17 mouse cellular contexts compared by ENCODE assay signal in the genomic region with DNA sequence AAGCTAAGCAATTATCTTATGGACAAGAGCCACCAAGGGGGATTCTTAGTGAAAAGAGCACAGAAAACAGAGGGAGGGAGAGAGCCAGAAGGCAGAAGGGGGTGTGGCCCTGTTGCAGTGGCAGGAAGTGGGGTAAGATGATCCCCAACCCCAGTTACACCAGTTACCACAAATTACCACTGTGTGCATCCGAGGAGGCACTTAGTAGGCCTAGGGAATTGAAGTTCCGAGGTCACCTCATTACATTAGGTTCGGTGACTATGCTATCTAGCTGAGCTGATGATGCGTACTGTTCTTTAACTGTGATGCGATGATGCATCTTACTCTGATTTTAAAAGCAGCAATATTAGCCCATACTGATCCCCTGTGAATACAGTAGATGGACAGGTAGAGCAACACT. TPM values are rescaled to one million over a fixed set of nuclear protein-coding genes. Genes with fewer than 3 reads are reported as not detected.
DNase-seq lines count a peak whose midpoint lies in the region; ATAC-seq and TF ChIP-seq lines count a peak whose summit lies in the region.
"Had no signal": no experiment of that assay in that cellular context is flagged by ENCODE, and none has a peak within 500 bp of the region (broad histone marks: within the 10 kb centered on the region; RNA-seq: fewer than 3 reads in every experiment).

No protein-coding gene starts in this region.

- peak overlapping the region; percentile 60 for H3K27ac ChIP-seq in liver, adult 2 months (replicated peaks; ENCODE audit: insufficient read depth, low read depth, low read length)
- H3K27ac ChIP-seq in liver, embryonic 11.5 days (ENCODE audit: low read depth, low read length) = no peak overlapping the region
- no peak overlapping the region for H3K27ac ChIP-seq in forebrain, embryonic 16.5 days (ENCODE audit: low read length)
- peak overlapping the region; percentile 78 for H3K27ac ChIP-seq in liver, embryonic 16.5 days (ENCODE audit: low read length)
- no peak overlapping the region for H3K27ac ChIP-seq in midbrain, embryonic 16.5 days (ENCODE audit: low read length)
- H3K27ac ChIP-seq: heart, adult 2 months had no signal

- H3K36me3 ChIP-seq in liver, adult 2 months (ENCODE audit: control insufficient read depth, insufficient read depth, low read length) = peaks cover 13% of the 10 kb centered on the region; the same call in 1 of the 2 replicates
- H3K36me3 ChIP-seq in liver, embryonic 11.5 days (ENCODE audit: control insufficient read depth, insufficient read depth, low read length) = peaks cover 32% of the 10 kb centered on the region
- peaks cover 22% of the 10 kb centered on the region for H3K36me3 ChIP-seq in forebrain, embryonic 16.5 days (ENCODE audit: control insufficient read depth, insufficient read depth)
- peaks cover 44% of the 10 kb centered on the region for H3K36me3 ChIP-seq in liver, embryonic 16.5 days (ENCODE audit: control insufficient read depth, insufficient read depth)
- peaks cover 23% of the 10 kb centered on the region for H3K36me3 ChIP-seq in midbrain, embryonic 16.5 days (ENCODE audit: control insufficient read depth, insufficient read depth, low read length)

- peaks cover 12% of the 10 kb centered on the region for H3K79me2 ChIP-seq in liver, adult 2 months (ENCODE audit: control insufficient read depth, insufficient read depth, low read length)

- H3K4me1 ChIP-seq in liver, adult 2 months (ENCODE audit: control insufficient read depth, insufficient read depth, low read length) = peaks cover 43% of the 10 kb centered on the region
- peaks cover 33% of the 10 kb centered on the region for H3K4me1 ChIP-seq in liver, embryonic 11.5 days (replicated peaks; ENCODE audit: control insufficient read depth, insufficient read depth, low read length)
- H3K4me1 ChIP-seq in forebrain, embryonic 16.5 days (replicated peaks; ENCODE audit: control insufficient read depth, insufficient read depth, low read length) = peaks cover 55% of the 10 kb centered on the region
- peaks cover 50% of the 10 kb centered on the region for H3K4me1 ChIP-seq in liver, embryonic 16.5 days (ENCODE audit: control insufficient read depth, low read depth, low read length)
- H3K4me1 ChIP-seq in midbrain, embryonic 16.5 days (ENCODE audit: control insufficient read depth, insufficient read depth, low read length) = peaks cover 40% of the 10 kb centered on the region

- ATAC-seq in liver, embryonic 11.5 days (replicated peaks; ENCODE audit: low FRiP score) = no peak
- ATAC-seq in forebrain, embryonic 16.5 days = no peak
- ATAC-seq in liver, embryonic 16.5 days (ENCODE audit: low read depth) = no peak
- no peak for ATAC-seq in midbrain, embryonic 16.5 days
- ATAC-seq: CD4-positive, CD25-positive, alpha-beta regulatory T cell, adult 4 months had no signal

- no peak overlapping the region for H3K4me2 ChIP-seq in liver, embryonic 11.5 days
- H3K4me2 ChIP-seq in forebrain, embryonic 16.5 days (ENCODE audit: low read length) = peak overlapping the region; percentile 61
- H3K4me2 ChIP-seq in liver, embryonic 16.5 days (ENCODE audit: low read depth, low read length) = no peak overlapping the region
- H3K4me2 ChIP-seq in midbrain, embryonic 16.5 days (ENCODE audit: low read length) = peak overlapping the region; percentile 40

- no peak for TF ChIP-seq CTCF in liver, adult 2 months (IDR thresholded peaks at IDR 0.05; ENCODE audit: low read depth, low read length)

- WGBS in liver, adult 2 months = 83% methylated on average over 5 of the region's 5 CpGs
- WGBS in liver, embryonic 11.5 days = 84% methylated on average over 5 of the region's 5 CpGs
- 91% methylated on average over 5 of the region's 5 CpGs for WGBS in forebrain, embryonic 16.5 days
- 72% methylated on average over 5 of the region's 5 CpGs for WGBS in liver, embryonic 16.5 days (ENCODE audit: insufficient replicate concordance)
- 95% methylated on average over 5 of the region's 5 CpGs for WGBS in midbrain, embryonic 16.5 days

- TF ChIP-seq POLR2A in liver, adult 2 months (IDR thresholded peaks at IDR 0.05; ENCODE audit: extremely low read depth, insufficient read depth, low read length) = no peak

- no peaks in the 10 kb centered on the region for H3K27me3 ChIP-seq in liver, adult 2 months (ENCODE audit: control insufficient read depth, insufficient read depth, low read length)
- no peaks in the 10 kb centered on the region for H3K27me3 ChIP-seq in liver, embryonic 11.5 days (replicated peaks; ENCODE audit: control insufficient read depth, insufficient read depth, low read length)
- H3K27me3 ChIP-seq in forebrain, embryonic 16.5 days (replicated peaks; ENCODE audit: control insufficient read depth, insufficient read depth, low read length) = no peaks in the 10 kb centered on the region
- no peaks in the 10 kb centered on the region for H3K27me3 ChIP-seq in liver, embryonic 16.5 days (ENCODE audit: control insufficient read depth, insufficient read depth, low read depth, low read length)
- no peaks in the 10 kb centered on the region for H3K27me3 ChIP-seq in midbrain, embryonic 16.5 days (ENCODE audit: control insufficient read depth, insufficient read depth, low read depth, low read length)

- H3K9me3 ChIP-seq in liver, embryonic 11.5 days (ENCODE audit: control insufficient read depth, low read length) = no peaks in the 10 kb centered on the region
- H3K9me3 ChIP-seq in forebrain, embryonic 16.5 days (ENCODE audit: control insufficient read depth, low read length) = no peaks in the 10 kb centered on the region
- H3K9me3 ChIP-seq in liver, embryonic 16.5 days (replicated peaks; ENCODE audit: control insufficient read depth, low read length) = no peaks in the 10 kb centered on the region
- no peaks in the 10 kb centered on the region for H3K9me3 ChIP-seq in midbrain, embryonic 16.5 days (replicated peaks; ENCODE audit: control insufficient read depth, low read length, poor library complexity, severe bottlenecking)

- H3K4me3 ChIP-seq in liver, adult 2 months (ENCODE audit: insufficient read depth, low read depth, low read length) = no peak overlapping the region
- H3K4me3 ChIP-seq in liver, embryonic 11.5 days (ENCODE audit: low read depth, low read length) = no peak overlapping the region
- H3K4me3 ChIP-seq in forebrain, embryonic 16.5 days (replicated peaks; ENCODE audit: low read length) = peak overlapping the region; percentile 31
- H3K4me3 ChIP-seq in liver, embryonic 16.5 days (ENCODE audit: low read depth, low read length) = no peak overlapping the region
- H3K4me3 ChIP-seq in midbrain, embryonic 16.5 days (ENCODE audit: low read depth, low read length) = no peak overlapping the region
- H3K4me3 ChIP-seq: heart, adult 2 months had no signal

- no peak overlapping the region for H3K9ac ChIP-seq in liver, adult 2 months (ENCODE audit: low read depth, low read length)
- H3K9ac ChIP-seq in liver, embryonic 11.5 days (ENCODE audit: low read depth, low read length) = no peak overlapping the region
- H3K9ac ChIP-seq in forebrain, embryonic 16.5 days (replicated peaks; ENCODE audit: low read depth, low read length) = no peak overlapping the region
- H3K9ac ChIP-seq in liver, embryonic 16.5 days (ENCODE audit: low read depth, low read length) = no peak overlapping the region; the same call in 1 of the 2 replicates
- no peak overlapping the region for H3K9ac ChIP-seq in midbrain, embryonic 16.5 days (ENCODE audit: low read depth, low read length)

- no peak for DNase-seq in liver, adult 2 months (ENCODE audit: extremely low read depth, low read depth, low spot score)
- no peak for DNase-seq in liver, embryonic 11.5 days (ENCODE audit: low spot score)
- no peak for DNase-seq in lung, postnatal 25 days (ENCODE audit: low spot score)
- no peak for DNase-seq in testis, postnatal 10 days (ENCODE audit: low spot score)
- DNase-seq in testis, postnatal 14 days (ENCODE audit: low spot score) = no peak
- DNase-seq: cerebellum, adult 9-11 months; embryo, embryonic 11 days; gastrocnemius, postnatal 10 days; heart, adult 2 months; kidney, adult 8-10 months; kidney, postnatal 4 days; lung, postnatal 36 days; thymus, postnatal 4 days had no signal

RNA-seq across cellular contexts. Expression of a gene that starts 4.2 kb away (rescaled TPM):
- total RNA-seq in liver, adult 2 months (2014; rRNA removed) = 30.8 and 34.8 TPM in 2 replicates
- 29.0 and 30.2 TPM in 2 replicates for polyA plus RNA-seq in liver, adult 2 months (2012; rRNA removed)
- polyA plus RNA-seq in liver, embryonic 11.5 days (2014; fragmentation: Nextera tagmentation; extraction: Ambion mirVana) = 47.6 and 50.4 TPM in 2 replicates
- 60.1 and 72.9 TPM in 2 replicates for polyA plus RNA-seq in forebrain, embryonic 16.5 days (2015; fragmentation: Nextera tagmentation; extraction: Ambion mirVana)
- 29.4 and 34.5 TPM in 2 replicates for polyA plus RNA-seq in liver, embryonic 16.5 days (2015; fragmentation: Nextera tagmentation; extraction: Ambion mirVana)
- 44.5 and 55.2 TPM in 2 replicates for polyA plus RNA-seq in midbrain, embryonic 16.5 days (2015; fragmentation: Nextera tagmentation; extraction: Ambion mirVana)

Comparison
In these comparisons a context has a peak if more than half of its experiments do, and no peak if none do; other contexts are left out.
1. H3K27ac ChIP-seq: peak in liver, adult 2 months (single experiment) and liver, embryonic 16.5 days (single experiment); none in liver, embryonic 11.5 days (single experiment), forebrain, embryonic 16.5 days (single experiment) and midbrain, embryonic 16.5 days (single experiment).
2. H3K4me2 ChIP-seq: peak in forebrain, embryonic 16.5 days (single experiment) and midbrain, embryonic 16.5 days (single experiment); none in liver, embryonic 11.5 days (single experiment) and liver, embryonic 16.5 days (single experiment).